Mouse (Mus musculus): ENCODE data around the gene Tbx3. TPM values are rescaled to one million over a fixed set of nuclear protein-coding genes. Genes with fewer than 3 reads are reported as not detected.
A peak's percentile ranks its signal among the peaks of the same experiment; 100 is the strongest.

The Tbx3 gene
- polyA plus RNA-seq, 1 experiment from 2014 or later = 41.7 TPM

DNA sequence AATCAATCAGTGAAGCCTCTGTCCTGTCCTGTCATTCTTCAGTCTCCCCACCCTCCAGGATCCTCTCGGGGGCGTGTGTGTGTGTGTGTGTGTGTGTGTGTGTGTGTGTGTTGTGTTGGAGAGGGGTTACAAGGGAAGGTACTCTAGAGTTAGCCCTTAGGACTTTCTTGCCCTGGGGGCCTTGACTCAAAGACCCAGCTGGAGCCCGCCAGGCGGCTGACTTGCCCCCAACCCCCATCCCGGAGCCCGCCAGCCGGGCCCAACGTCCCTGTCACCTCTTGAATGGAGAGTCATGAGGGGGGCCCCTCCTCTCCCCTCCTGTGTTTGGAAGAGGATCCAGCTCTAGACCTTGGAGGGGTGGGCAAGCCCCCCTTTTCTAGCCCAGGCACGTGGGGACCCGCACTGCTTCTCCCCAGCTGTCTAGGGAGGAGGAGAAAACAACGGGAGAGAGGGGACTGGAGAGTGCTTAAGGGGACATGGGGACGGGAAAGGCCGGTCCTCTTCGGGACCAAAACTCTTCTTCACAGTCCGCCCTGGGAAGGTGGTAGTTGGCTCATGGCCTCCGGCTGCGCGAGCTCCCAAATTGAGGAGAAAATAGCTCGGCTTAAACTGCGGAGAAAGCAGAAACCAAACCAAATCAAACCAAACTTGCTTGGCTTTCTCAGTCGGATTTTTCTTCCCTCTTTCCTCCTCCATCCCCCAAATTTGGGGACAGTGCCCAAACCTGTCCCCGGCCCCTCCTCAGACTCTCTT lies 15.2 kb downstream of the Tbx3 start:
- whole genome bisulfite sequencing = 1% methylated on average over 22 of the region's 22 CpGs
- Histone ChIP-seq H3K36me3 (peaks cover 7% of the 10 kb centered on the region), H3K4me3 (peak overlapping the region; percentile 52), H3K4me1 (peaks cover 40% of the 10 kb centered on the region), H3K27ac (peak overlapping the region; percentile 60; the same call in 1 of the 2 replicates), H3K27me3 (ENCODE audit: insufficient read depth, poor library complexity, severe bottlenecking) (peaks cover 94% of the 10 kb centered on the region), H3K9me3 (no peaks in the 10 kb centered on the region)
- no peak for DNase-seq (ENCODE audit: low spot score)

DNA sequence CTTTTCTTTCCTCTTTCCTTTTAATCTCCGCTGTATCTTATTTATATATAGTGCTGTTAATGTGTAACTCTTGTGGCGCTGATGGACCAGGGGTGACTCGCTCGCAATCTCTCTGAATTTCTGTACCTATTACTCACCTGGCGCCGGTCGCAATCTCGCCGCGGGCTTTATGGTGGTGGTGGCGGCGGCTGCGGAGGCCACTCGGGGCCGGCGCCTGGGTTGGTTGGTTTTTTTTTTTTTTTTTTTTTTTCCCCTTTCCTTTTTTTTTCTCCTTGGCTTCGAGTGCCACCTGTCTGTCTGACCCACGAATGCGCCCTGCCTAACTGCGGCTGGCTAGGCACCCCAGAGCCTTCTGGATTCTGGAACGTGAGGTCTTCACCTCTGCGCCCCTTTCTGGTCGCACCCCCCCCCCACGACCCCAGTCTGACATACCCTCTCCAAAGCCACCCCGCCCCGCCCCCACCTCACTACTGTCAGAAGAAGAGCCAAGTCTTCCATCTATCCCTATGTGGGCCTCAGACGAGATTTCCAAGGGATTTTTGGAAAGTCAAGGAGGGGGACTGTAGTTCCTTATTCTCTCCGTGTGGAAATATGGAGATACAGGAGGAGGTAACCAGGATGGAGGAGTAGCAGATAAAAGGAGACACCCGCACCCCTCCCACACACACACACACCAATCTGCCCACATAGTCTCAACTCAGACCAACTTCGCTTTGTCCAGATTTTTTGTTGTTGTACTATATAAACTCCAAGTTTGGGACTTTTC lies 15.9 kb downstream of the Tbx3 start:
- Histone ChIP-seq H3K9me3 (no peaks in the 10 kb centered on the region), H3K4me3 (peak overlapping the region; percentile 52), H3K4me1 (peaks cover 35% of the 10 kb centered on the region), H3K27me3 (ENCODE audit: insufficient read depth, poor library complexity, severe bottlenecking) (peaks cover 93% of the 10 kb centered on the region), H3K36me3 (0 out of 2 replicates have a peak, but pooled peaks cover 3% of the 10 kb centered on the region), H3K27ac (peak overlapping the region; percentile 72; the same call in 1 of the 2 replicates)
- WGBS = 1% methylated on average over 29 of the region's 30 CpGs
- no peak for DNase-seq (ENCODE audit: low spot score)

DNA sequence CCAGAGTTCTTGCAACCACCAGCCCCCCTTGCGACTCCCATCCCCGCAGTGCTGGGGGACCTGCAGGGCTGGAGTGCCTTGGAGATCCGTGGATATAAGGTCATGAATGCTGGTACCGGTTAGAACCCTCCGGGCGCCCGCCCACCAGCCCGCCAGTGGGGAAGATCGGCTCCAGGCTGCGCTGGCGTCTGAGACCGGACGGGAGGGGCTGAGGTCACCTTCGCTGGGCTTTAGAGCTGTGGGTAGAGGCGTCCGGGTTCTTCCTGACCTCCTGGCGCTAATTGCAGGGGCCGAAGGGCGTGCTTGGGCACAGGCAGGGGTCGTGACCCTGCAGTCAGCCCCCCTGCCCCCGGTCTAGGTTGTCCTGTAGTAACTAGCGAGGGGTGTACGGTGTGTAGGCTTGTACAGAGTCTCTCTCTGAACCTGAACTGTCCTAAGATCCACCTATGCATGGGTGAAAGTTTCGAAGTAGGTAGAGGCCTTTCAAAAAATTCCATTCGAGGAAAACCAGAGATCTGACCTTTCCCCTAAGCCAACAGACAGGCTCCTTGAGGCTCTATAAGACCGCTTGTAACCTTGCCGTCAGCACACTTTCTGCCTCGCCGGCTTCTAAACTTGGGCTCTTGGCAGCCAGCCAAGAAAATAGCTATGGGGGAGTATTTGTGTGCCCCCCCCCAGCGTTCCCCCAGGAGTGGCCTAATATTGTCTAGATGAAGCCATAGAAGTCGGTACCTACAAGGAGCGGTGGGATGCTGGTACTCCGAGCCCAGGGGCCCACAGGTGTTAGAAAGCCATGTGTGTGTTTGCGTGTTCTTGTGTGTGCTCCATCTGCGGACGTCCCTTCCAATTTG lies 16.8 kb downstream of the Tbx3 start:
- DNase-seq (ENCODE audit: low spot score) = no peak
- H3K36me3 ChIP-seq = no peaks in the 10 kb centered on the region
- peak overlapping the region; percentile 72 for H3K27ac ChIP-seq

DNA sequence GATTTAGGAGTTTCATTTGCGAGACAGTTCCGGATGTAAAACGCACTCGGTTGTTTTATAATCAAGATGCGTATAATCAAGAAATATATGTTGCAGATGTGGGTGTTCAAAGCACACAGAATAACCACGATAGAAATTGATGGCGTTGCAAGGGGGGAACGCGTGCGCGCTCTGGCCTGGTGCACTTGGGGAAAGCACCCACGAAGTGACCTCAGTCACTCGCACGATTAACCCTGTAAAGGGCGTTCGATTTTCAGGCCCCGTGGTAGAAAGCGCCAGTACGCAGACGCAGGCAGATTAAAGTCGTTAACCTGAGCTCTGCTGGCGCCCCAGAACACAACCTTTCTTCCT lies 17.4 kb downstream of the Tbx3 start:
- no peaks in the 10 kb centered on the region for H3K9me3 ChIP-seq
- H3K36me3 ChIP-seq = no peaks in the 10 kb centered on the region
- peaks cover 85% of the 10 kb centered on the region for H3K27me3 ChIP-seq (ENCODE audit: insufficient read depth, poor library complexity, severe bottlenecking)
- no peak overlapping the region for H3K4me3 ChIP-seq
- DNase-seq (ENCODE audit: low spot score) = no peak
- H3K27ac ChIP-seq = no peak overlapping the region
- 18% methylated on average over 22 of the region's 22 CpGs for WGBS
- peaks cover 28% of the 10 kb centered on the region for H3K4me1 ChIP-seq

More for the DNA sequence above, 16.8 kb downstream of the Tbx3 start:
- 4% methylated on average over 36 of the region's 36 CpGs for WGBS
- H3K4me3 ChIP-seq = peak overlapping the region; percentile 45
- peaks cover 88% of the 10 kb centered on the region for H3K27me3 ChIP-seq (ENCODE audit: insufficient read depth, poor library complexity, severe bottlenecking)
- H3K9me3 ChIP-seq = no peaks in the 10 kb centered on the region
- peaks cover 34% of the 10 kb centered on the region for H3K4me1 ChIP-seq

DNA sequence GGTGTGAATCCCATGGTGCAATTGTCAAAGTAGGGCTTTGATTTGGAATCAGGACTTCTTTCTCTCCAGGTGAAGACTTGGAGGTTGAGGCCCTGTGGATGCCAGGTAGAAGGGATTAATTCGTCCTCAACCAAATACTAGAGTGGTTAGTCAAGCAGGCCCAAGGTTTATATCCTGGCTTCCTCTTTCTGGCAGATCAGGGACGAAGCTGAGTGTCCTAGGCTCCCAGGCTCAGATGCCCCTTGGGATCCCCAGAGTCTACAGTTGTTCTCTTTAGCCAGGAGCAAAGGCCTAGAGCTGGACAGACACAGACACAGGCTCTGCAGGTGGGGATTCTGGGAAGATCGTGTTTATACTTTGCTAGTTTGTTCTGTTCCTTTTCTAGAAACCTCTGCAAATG lies 17.8 kb downstream of the Tbx3 start:
- DNase-seq (ENCODE audit: low spot score) = no peak
- 28% methylated on average over 3 of the region's 3 CpGs for WGBS
- H3K4me3 ChIP-seq = no peak overlapping the region
- no peaks in the 10 kb centered on the region for H3K9me3 ChIP-seq
- H3K4me1 ChIP-seq = peaks cover 25% of the 10 kb centered on the region
- H3K36me3 ChIP-seq = no peaks in the 10 kb centered on the region
- no peak overlapping the region for H3K27ac ChIP-seq
- H3K27me3 ChIP-seq (ENCODE audit: insufficient read depth, poor library complexity, severe bottlenecking) = peaks cover 82% of the 10 kb centered on the region

DNA sequence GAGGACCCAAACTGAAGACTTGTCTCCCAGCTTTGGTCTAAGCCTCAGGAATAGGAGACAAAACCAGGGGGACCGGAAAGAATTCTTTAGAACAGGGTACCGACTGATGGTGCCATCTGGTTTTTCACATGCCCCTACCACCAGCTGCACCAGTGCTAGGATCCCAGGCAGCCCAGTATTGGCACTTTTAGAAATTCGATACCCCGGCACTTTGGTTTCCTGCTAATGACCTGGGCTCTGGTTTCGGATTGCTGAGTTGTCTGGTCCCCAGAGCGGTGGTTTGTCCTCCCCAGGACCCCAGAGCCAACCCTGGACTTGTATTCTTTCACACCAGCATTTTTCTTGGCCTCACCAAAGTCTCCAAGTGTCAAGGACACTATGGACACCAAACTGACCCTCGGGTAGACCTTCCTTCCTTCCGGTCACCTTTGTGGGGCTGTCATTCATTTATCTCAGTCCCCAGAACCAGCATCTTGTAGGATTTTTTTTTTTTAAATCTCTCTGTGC lies 18.5 kb downstream of the Tbx3 start:
- Histone ChIP-seq H3K4me1 (peaks cover 25% of the 10 kb centered on the region), H3K36me3 (no peaks in the 10 kb centered on the region), H3K27me3 (ENCODE audit: insufficient read depth, poor library complexity, severe bottlenecking) (peaks cover 81% of the 10 kb centered on the region), H3K27ac (no peak overlapping the region), H3K9me3 (no peaks in the 10 kb centered on the region), H3K4me3 (no peak overlapping the region)
- 23% methylated on average over 8 of the region's 8 CpGs for WGBS
- no peak for DNase-seq (ENCODE audit: low spot score)

DNA sequence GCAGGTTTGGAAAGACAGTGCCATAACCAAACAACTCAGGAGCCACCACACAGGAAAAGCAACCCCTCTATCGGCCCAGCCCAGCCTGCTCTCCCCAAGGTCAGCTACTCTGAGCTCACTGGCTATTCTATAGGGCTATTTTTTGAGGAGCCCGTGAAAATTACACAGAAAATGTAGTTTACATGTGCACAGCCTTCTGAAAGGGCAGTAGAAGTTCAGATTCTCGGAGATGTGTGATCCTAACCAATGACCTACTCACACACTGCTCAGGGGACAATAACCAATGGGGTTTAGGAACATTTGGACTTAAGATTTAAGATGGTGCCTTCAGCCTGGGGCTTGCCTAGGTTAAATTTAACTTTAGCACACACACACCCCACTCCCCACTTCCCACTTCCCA lies 19.0 kb downstream of the Tbx3 start:
- no peaks in the 10 kb centered on the region for H3K36me3 ChIP-seq
- H3K4me1 ChIP-seq = peaks cover 25% of the 10 kb centered on the region
- H3K4me3 ChIP-seq = no peak overlapping the region
- peaks cover 82% of the 10 kb centered on the region for H3K27me3 ChIP-seq (ENCODE audit: insufficient read depth, poor library complexity, severe bottlenecking)
- no peak overlapping the region for H3K27ac ChIP-seq
- H3K9me3 ChIP-seq = no peaks in the 10 kb centered on the region
- no peak for DNase-seq (ENCODE audit: low spot score)
- WGBS = 39% methylated on average over 3 of the region's 3 CpGs

DNA sequence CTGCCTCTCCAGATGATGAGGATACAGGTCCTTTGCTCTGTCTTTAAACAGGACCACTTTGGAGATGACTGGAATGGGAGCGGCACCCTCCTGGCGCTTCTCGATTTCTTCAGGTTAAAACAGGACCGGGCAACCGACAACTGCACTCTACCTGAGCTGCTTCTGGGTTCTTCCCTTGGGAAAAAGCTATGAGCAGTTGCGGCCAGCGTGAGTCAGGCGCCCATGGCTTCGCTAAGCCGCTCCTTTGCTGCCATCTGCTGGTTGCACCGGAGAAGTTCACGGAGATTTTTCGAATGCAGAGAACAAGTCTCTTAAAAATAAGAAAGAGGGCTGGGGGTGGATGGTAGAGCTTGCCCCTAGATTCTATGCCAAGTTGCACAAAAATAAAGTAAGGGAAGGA lies 20.6 kb downstream of the Tbx3 start:
- Histone ChIP-seq H3K4me1 (peaks cover 16% of the 10 kb centered on the region), H3K36me3 (no peaks in the 10 kb centered on the region), H3K9me3 (no peaks in the 10 kb centered on the region), H3K4me3 (no peak overlapping the region), H3K27ac (no peak overlapping the region), H3K27me3 (ENCODE audit: insufficient read depth, poor library complexity, severe bottlenecking) (peaks cover 82% of the 10 kb centered on the region)
- no peak for DNase-seq (ENCODE audit: low spot score)
- WGBS = under 1% methylated on average over 13 of the region's 13 CpGs

DNA sequence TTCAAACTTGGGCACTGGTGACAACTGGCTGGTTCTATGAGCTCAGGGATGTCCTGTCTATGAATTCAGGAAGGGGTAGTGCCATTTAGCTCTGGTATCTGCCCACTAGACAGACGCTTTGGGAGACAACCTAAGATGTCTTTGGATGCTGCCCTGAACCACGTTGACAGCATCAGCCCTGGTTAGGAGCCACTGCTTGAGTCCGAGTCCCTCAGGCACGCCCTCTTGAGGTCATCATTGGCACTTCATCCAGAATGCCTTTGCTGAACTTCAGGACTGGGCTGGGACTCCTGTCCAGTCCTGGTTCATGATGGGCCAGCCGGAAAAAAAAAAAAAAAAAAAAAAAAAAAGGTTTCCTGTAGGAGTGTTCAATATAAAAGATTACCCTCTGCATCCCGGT lies 22.0 kb downstream of the Tbx3 start:
- H3K36me3 ChIP-seq = no peaks in the 10 kb centered on the region
- DNase-seq (ENCODE audit: low spot score) = no peak
- H3K4me1 ChIP-seq = peaks cover 5% of the 10 kb centered on the region

DNA sequence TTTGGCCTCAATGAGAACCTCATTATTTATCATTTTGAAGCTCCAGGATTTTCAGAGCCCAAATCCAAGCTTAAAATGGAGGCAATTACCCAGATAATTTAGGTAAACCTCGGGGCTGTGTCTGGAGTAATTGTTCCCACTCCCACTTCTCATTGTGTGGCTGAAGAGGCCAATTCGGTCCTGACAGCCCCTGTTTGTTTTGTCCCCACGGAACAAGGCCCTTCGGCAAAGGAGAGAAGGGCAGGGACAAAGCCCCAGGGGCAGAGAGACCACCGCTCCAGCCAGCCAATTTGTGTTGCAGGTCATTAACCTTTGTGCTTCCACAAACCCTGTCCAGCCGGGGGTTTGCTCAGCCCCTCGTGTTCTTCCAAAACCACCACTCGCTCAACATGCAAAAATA lies 24.4 kb downstream of the Tbx3 start:
- Histone ChIP-seq H3K27ac (no peak overlapping the region), H3K9me3 (no peaks in the 10 kb centered on the region), H3K4me3 (no peak overlapping the region), H3K36me3 (no peaks in the 10 kb centered on the region), H3K4me1 (no peaks in the 10 kb centered on the region), H3K27me3 (ENCODE audit: insufficient read depth, poor library complexity, severe bottlenecking) (peaks cover 56% of the 10 kb centered on the region)
- no peak for DNase-seq (ENCODE audit: low spot score)
- 44% methylated on average over 8 of the region's 8 CpGs for WGBS

More for the DNA sequence above, 22.0 kb downstream of the Tbx3 start:
- 28% methylated on average over 6 of the region's 6 CpGs for WGBS
- Histone ChIP-seq H3K27me3 (ENCODE audit: insufficient read depth, poor library complexity, severe bottlenecking) (peaks cover 76% of the 10 kb centered on the region), H3K9me3 (no peaks in the 10 kb centered on the region), H3K4me3 (no peak overlapping the region), H3K27ac (no peak overlapping the region)

DNA sequence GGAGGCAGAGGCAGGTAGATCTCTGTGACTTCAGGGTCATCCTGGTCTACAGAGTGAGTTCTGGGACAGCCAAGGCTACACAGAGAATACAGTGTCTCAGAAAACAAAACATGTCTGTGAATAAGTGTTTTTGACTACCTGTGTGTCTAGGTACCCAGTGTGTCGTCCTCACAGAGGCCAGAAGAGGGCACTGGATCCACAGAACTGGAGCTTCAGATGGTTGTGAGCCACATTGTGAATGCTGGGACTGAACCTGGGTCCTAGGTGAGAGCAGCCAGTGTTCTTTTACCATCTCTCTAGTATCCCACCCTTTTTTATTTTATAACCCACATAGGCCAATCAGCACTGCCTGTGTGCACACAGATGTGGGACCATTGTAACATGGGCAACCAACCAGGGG lies 32.6 kb downstream of the Tbx3 start:
- Histone ChIP-seq H3K9me3 (no peaks in the 10 kb centered on the region), H3K27me3 (ENCODE audit: insufficient read depth, poor library complexity, severe bottlenecking) (peaks cover 39% of the 10 kb centered on the region), H3K4me3 (no peak overlapping the region), H3K4me1 (no peaks in the 10 kb centered on the region), H3K36me3 (no peaks in the 10 kb centered on the region), H3K27ac (no peak overlapping the region)
- 83% methylated on average over 1 of the region's 1 CpGs for WGBS
- DNase-seq (ENCODE audit: low spot score) = no peak

DNA sequence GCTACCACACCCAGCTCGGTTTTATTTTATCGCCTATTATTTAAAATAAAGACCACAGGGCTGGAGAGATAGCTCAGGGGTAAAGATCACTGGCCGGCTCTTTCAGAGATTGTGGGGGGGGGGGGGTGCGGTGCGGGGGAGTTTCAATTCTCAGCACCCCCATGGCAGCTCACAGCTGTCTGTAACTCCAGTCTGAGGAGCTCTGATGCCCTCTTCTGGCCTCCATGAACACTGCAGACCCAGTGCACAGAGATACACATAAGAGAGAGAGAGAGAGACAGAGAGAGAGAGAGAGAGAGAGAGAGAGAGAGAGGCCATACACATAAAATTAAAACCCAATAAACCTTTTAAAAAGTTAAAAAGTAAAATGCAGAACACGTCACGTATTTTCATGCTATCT lies 34.4 kb downstream of the Tbx3 start:
- Histone ChIP-seq H3K36me3 (no peaks in the 10 kb centered on the region), H3K4me1 (no peaks in the 10 kb centered on the region), H3K4me3 (no peak overlapping the region), H3K27me3 (ENCODE audit: insufficient read depth, poor library complexity, severe bottlenecking) (peaks cover 51% of the 10 kb centered on the region), H3K9me3 (no peaks in the 10 kb centered on the region), H3K27ac (no peak overlapping the region)
- 49% methylated on average over 7 of the region's 7 CpGs for WGBS
- no peak for DNase-seq (ENCODE audit: low spot score)
